Mouse (Mus musculus) left cerebral cortex, postnatal 25 days (tissue): ENCODE measurements around the gene Slc22a30. TPM values are rescaled to one million over a fixed set of nuclear protein-coding genes. Genes with fewer than 3 reads are reported as not detected.
"Not testable (repeated sequence)": the region's sequence is repeated elsewhere in the genome, so short reads cannot be mapped to it uniquely, and the experiment has no call there.

Source experiments
- DNase-seq, 2 experiments: peaks; one replicate each; pipeline ENCODE4 v3.0.0; 2022; ENCODE audit warnings: low spot score in 2 of 2, mixed read lengths in 1 of 2
- intact Hi-C: fragments of 180-260 bp; cut with DNase I; formaldehyde crosslinking; loops from one replicate; pipeline ENCODE4 v1.15.1; 2025
- total RNA-seq, 2 experiments: library from RNA; stranded (reverse); gene quantifications; 2 replicates each; pipeline ENCODE4 v1.2.3; 2021

Gene Slc22a30
- total RNA-seq = not detected

- DNase-seq, intact Hi-C loops: not testable (repeated sequence)
These were observed at the start of gene Slc22a30 for GRCm38 (mm10) chr19:8405011-8405410. Slc22a30 (minus strand) TSS chr19:8405111.

- intact Hi-C loops = no loop called here
- no peak for DNase-seq
These were observed 43.4 kb upstream of the Slc22a30 start for GRCm38 (mm10) chr19:8448321-8448720.

- no peak for DNase-seq
- intact Hi-C loops = no loop called here
These were observed 42.6 kb upstream of the Slc22a30 start for GRCm38 (mm10) chr19:8447516-8447915.

GRCm38 (mm10) chr19:8431051-8431662, 26.2 kb upstream of the Slc22a30 start:
- intact Hi-C loops = no loop called here
- DNase-seq = no peak

DNA sequence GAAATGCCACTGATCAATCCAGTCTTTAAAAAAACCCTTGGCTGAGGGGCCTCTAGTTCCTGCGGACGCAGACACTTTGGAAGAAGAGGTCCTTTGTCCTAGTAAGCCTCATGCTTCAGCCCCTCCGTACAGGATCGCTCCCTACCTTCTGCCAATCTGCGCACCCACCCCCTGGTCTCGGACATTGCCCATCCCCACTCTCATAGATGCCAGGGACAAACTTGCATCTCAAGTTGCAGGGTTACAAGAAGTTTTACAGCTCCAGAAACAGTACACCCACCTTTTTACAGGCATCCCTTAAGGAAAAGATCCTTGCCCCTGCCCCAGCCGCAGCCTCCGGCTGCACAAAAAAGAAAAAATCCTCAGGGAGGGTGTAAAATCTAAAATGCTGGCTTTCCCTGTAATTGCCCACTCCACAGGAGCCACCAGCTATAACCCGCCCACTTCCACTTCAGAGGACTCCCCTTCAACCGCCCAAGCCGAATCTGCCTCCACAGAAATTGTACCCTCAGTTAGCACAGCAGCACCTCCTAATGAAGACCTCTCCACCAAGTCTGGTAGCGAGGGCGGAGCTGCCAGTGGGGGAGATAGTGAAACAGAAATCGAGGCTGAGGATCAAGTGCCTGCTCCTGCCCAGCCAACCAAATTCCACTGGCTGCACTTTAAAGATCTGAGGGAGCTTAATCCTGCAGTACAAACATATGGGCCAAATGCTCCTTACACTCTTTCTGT, 2.5 kb upstream of the Slc22a30 start:
- intact Hi-C loops, DNase-seq: not testable (repeated sequence)

Other genes with a start within 250 kb of the Slc22a30 start
- gene Slc22a29, start 186.2 kb downstream of the Slc22a30 start, total RNA-seq = not detected
- gene Slc22a8, start 186.1 kb upstream of the Slc22a30 start, total RNA-seq = 10 to 100 TPM; 11.7 to 15.1 TPM
- 1 to 10 TPM; 5.5 to 5.8 TPM for gene Slc22a6, start 212.9 kb upstream of the Slc22a30 start, total RNA-seq